Mouse (Mus musculus) liver, embryonic 14.5 days (tissue): ENCODE results near the gene Lipm.

ENCODE experiments used
- CTCF ChIP-seq: IDR thresholded peaks from 2 replicates; pipeline ENCODE4 v1.5.1; 2016; ENCODE audit warnings: antibody characterized with exemption, low read depth, control low read depth
- EP300 ChIP-seq: IDR thresholded peaks from 2 replicates; pipeline ENCODE4 v1.6.1; 2016; ENCODE audit warnings: antibody characterized with exemption, low read depth

DNA sequence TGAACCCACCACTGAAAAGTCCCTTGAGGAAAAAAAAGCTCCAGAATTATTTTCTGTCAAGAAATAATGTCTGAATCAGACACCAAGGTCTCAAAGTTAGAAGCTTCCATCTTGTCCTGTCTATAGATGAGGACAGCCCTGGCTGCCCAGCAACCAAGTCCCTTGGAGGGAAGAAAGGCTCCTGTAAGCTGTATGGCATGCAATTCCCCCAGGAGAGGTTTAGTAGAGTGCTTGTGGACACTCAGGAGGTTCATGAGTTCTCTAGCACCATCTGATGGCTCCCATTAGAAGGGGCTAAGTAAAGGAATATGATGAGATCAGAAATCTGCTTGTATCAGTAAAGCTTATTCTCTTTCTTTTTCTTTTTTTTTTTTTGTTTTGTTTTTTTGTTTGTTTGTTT lies 68.4 kb downstream of the Lipm start:
- TF ChIP-seq CTCF: no peak
- no peak for TF ChIP-seq EP300
